Mouse (Mus musculus): ENCODE data around the gene Mpg. TPM values are rescaled to one million over a fixed set of nuclear protein-coding genes. Genes with fewer than 3 reads are reported as not detected.

Mpg gene
- polyA plus RNA-seq (2014; fragmentation: Nextera tagmentation; extraction: Ambion mirVana): 29.6 and 30.9 TPM in 2 replicates

DNA sequence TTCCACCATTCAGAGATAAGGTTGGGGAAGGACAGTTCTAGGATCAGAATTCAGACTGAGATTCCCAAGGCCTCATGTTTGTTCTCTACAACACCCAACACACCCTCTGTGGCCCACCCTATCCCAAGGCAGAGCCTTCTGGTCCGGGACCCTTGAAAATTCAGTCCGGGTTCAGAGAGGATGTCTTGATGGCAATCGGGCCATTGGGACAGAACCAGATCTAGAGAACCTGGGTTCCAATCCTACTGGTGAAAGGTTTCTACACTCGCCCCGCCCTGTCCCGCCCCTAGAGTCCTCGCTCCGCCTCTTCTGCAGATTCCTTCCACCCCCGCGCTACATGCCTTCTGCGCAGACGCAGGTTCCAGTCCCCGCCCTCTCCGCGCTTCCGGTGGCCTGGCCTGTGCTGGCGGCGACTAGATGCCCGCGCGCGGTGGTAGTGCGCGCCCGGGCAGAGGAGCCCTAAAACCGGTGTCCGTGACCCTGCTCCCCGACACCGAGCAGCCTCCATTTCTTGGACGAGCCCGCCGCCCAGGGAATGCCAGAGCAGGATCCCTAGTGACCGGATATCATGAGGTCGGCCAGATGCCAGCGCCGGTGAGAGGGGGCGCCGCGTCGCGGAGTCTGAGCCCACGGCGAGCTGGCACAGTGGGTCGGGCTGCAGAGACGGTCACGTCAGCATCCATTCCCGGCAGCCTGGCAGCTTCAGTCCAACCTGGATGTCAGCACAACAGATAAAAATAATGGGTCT, at the start of gene Mpg:
TSS of gene Mpg (plus strand) at position 382 of the 748 bp plus-strand sequence.
- Histone ChIP-seq H3K9me3 (replicated peaks; ENCODE audit: control insufficient read depth, low read length) (no peaks in the 10 kb centered on the region), H3K4me3 (ENCODE audit: low read depth, low read length) (peak within 1 kb of the TSS; percentile 68), H3K4me1 (ENCODE audit: control insufficient read depth, insufficient read depth, low read length) (peaks cover 9% of the 10 kb centered on the region; the same call in 1 of the 2 replicates), H3K27me3 (ENCODE audit: control insufficient read depth, insufficient read depth, low read length) (no peaks in the 10 kb centered on the region), H3K9ac (replicated peaks; ENCODE audit: low read length) (peak within 1 kb of the TSS; percentile 78), H3K36me3 (replicated peaks; ENCODE audit: control insufficient read depth, insufficient read depth, low read depth, low read length) (peaks cover 2% of the 10 kb centered on the region; the same call in 1 of the 2 replicates), H3K27ac (replicated peaks; ENCODE audit: low read depth, low read length) (0 out of 2 replicates have a peak within 1 kb of the TSS, but pooled peaks have one; percentile 54), H3K4me2 (ENCODE audit: low read depth, low read length) (peak within 1 kb of the TSS; percentile 82)
- DNase-seq (ENCODE audit: low spot score) (peak; percentile 88), ATAC-seq (replicated peaks; ENCODE audit: insufficient number of reproducible peaks, low FRiP score, low TSS enrichment, low read depth) (peak; percentile 63)
- WGBS: 3% methylated on average over 47 of the region's 47 CpGs

DNA sequence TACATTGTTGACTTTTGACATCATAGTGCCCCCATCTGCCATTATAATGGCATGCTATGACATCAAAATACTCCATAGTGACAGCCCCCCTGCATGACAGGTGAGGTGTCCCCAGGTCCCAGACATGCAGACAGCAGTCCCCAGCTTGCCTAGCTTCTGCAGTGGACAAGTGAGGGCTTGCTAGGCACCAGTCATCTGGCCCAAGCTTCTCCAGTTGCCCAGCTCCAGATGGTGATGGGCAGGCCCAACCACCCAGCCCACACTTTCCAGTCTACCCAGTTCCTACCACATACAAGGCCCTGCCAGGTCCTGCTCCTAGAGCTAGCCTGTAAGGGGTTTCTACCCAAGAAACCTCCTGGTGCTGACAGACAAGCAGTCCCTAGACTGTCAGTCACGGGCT, 47.8 kb upstream of the Mpg start:
- DNase-seq (ENCODE audit: low spot score) (no peak), ATAC-seq (replicated peaks; ENCODE audit: insufficient number of reproducible peaks, low FRiP score, low TSS enrichment, low read depth) (no peak)
- H3K4me1 ChIP-seq (ENCODE audit: control insufficient read depth, insufficient read depth, low read length): no peaks in the 10 kb centered on the region
- H3K9me3 ChIP-seq (replicated peaks; ENCODE audit: control insufficient read depth, low read length): no peaks in the 10 kb centered on the region
- no peak overlapping the region for H3K9ac ChIP-seq (replicated peaks; ENCODE audit: low read length)
- no peak overlapping the region for H3K27ac ChIP-seq (replicated peaks; ENCODE audit: low read depth, low read length)
- WGBS: 70% methylated on average over 1 of the region's 1 CpGs
- H3K27me3 ChIP-seq (ENCODE audit: control insufficient read depth, insufficient read depth, low read length): no peaks in the 10 kb centered on the region
- H3K4me2 ChIP-seq (ENCODE audit: low read depth, low read length): no peak overlapping the region
- no peak overlapping the region for H3K4me3 ChIP-seq (ENCODE audit: low read depth, low read length)
- no peaks in the 10 kb centered on the region for H3K36me3 ChIP-seq (replicated peaks; ENCODE audit: control insufficient read depth, insufficient read depth, low read depth, low read length)

- WGBS: 73% methylated on average over 4 of the region's 4 CpGs
- ATAC-seq (replicated peaks; ENCODE audit: insufficient number of reproducible peaks, low FRiP score, low TSS enrichment, low read depth): no peak
- H3K4me1 ChIP-seq (ENCODE audit: control insufficient read depth, insufficient read depth, low read length): no peaks in the 10 kb centered on the region
- H3K4me2 ChIP-seq (ENCODE audit: low read depth, low read length): no peak overlapping the region
- H3K36me3 ChIP-seq (replicated peaks; ENCODE audit: control insufficient read depth, insufficient read depth, low read depth, low read length): no peaks in the 10 kb centered on the region
- H3K4me3 ChIP-seq (ENCODE audit: low read depth, low read length): no peak overlapping the region
- H3K27ac ChIP-seq (replicated peaks; ENCODE audit: low read depth, low read length): no peak overlapping the region
- H3K9ac ChIP-seq (replicated peaks; ENCODE audit: low read length): no peak overlapping the region
- no peaks in the 10 kb centered on the region for H3K9me3 ChIP-seq (replicated peaks; ENCODE audit: control insufficient read depth, low read length)
- DNase-seq (ENCODE audit: low spot score): no peak
- no peaks in the 10 kb centered on the region for H3K27me3 ChIP-seq (ENCODE audit: control insufficient read depth, insufficient read depth, low read length)
These were observed 45.1 kb upstream of the Mpg start for GRCm38 (mm10) chr11:32181246-32181645.

- H3K4me3 ChIP-seq (ENCODE audit: low read depth, low read length): no peak overlapping the region
- no peaks in the 10 kb centered on the region for H3K4me1 ChIP-seq (ENCODE audit: control insufficient read depth, insufficient read depth, low read length)
- H3K9me3 ChIP-seq (replicated peaks; ENCODE audit: control insufficient read depth, low read length): no peaks in the 10 kb centered on the region
- no peaks in the 10 kb centered on the region for H3K36me3 ChIP-seq (replicated peaks; ENCODE audit: control insufficient read depth, insufficient read depth, low read depth, low read length)
- H3K9ac ChIP-seq (replicated peaks; ENCODE audit: low read length): no peak overlapping the region
- no peak overlapping the region for H3K4me2 ChIP-seq (ENCODE audit: low read depth, low read length)
- DNase-seq (ENCODE audit: low spot score): peak; percentile 78
- ATAC-seq (replicated peaks; ENCODE audit: insufficient number of reproducible peaks, low FRiP score, low TSS enrichment, low read depth): no peak
- WGBS: 48% methylated on average over 25 of the region's 25 CpGs
- no peaks in the 10 kb centered on the region for H3K27me3 ChIP-seq (ENCODE audit: control insufficient read depth, insufficient read depth, low read length)
- no peak overlapping the region for H3K27ac ChIP-seq (replicated peaks; ENCODE audit: low read depth, low read length)
These were observed 44.1 kb upstream of the Mpg start for GRCm38 (mm10) chr11:32181973-32182868.

DNA sequence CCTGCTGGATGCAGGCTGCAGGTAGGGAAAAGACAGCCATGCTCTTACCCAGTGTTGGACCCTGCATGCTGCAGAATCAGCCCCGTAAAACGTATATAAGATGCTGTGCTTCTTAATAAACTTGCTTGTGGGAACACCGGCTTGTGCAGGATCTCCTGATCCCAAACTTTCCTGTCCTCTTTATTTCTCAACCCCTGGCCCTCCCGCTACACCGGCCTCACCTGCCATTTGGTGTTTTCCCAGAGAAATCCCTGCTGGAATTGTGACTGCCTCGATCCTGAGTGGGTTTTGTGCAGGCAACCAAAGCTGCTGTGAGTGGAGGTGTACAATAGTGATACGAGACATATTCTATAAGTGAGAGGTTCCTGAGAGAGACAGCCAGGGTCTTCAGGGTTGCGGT, 41.8 kb upstream of the Mpg start:
- Histone ChIP-seq H3K4me2 (ENCODE audit: low read depth, low read length) (no peak overlapping the region), H3K9ac (replicated peaks; ENCODE audit: low read length) (no peak overlapping the region), H3K4me1 (ENCODE audit: control insufficient read depth, insufficient read depth, low read length) (no peaks in the 10 kb centered on the region), H3K36me3 (replicated peaks; ENCODE audit: control insufficient read depth, insufficient read depth, low read depth, low read length) (no peaks in the 10 kb centered on the region), H3K27me3 (ENCODE audit: control insufficient read depth, insufficient read depth, low read length) (no peaks in the 10 kb centered on the region), H3K4me3 (ENCODE audit: low read depth, low read length) (no peak overlapping the region), H3K9me3 (replicated peaks; ENCODE audit: control insufficient read depth, low read length) (no peaks in the 10 kb centered on the region), H3K27ac (replicated peaks; ENCODE audit: low read depth, low read length) (no peak overlapping the region)
- ATAC-seq (replicated peaks; ENCODE audit: insufficient number of reproducible peaks, low FRiP score, low TSS enrichment, low read depth) (no peak), DNase-seq (ENCODE audit: low spot score) (no peak)
- WGBS: 87% methylated on average over 8 of the region's 8 CpGs

DNA sequence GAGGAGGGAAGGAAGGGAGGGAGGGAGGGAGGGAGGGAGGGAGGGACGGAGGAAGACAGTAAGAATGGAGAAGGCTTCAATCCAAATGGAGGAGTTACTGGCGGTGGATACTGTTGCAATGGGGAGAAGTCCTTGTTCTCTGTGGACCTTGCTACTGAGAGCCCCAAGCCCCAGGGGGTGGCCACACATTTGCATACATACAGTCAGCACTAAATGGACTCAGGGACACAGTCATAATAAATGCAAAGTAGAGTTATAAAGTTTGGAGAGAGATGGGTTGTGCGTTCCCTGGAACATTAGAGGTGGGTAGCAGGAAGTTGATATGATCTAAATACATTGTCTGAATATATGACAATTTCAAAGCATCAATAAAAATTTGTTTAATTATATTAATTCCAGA, 40.3 kb upstream of the Mpg start:
- Histone ChIP-seq H3K4me2 (ENCODE audit: low read depth, low read length) (no peak overlapping the region), H3K9ac (replicated peaks; ENCODE audit: low read length) (no peak overlapping the region), H3K4me3 (ENCODE audit: low read depth, low read length) (no peak overlapping the region), H3K27me3 (ENCODE audit: control insufficient read depth, insufficient read depth, low read length) (no peaks in the 10 kb centered on the region), H3K36me3 (replicated peaks; ENCODE audit: control insufficient read depth, insufficient read depth, low read depth, low read length) (no peaks in the 10 kb centered on the region), H3K9me3 (replicated peaks; ENCODE audit: control insufficient read depth, low read length) (no peaks in the 10 kb centered on the region), H3K4me1 (ENCODE audit: control insufficient read depth, insufficient read depth, low read length) (no peaks in the 10 kb centered on the region), H3K27ac (replicated peaks; ENCODE audit: low read depth, low read length) (no peak overlapping the region)
- DNase-seq (ENCODE audit: low spot score) (no peak), ATAC-seq (replicated peaks; ENCODE audit: insufficient number of reproducible peaks, low FRiP score, low TSS enrichment, low read depth) (no peak)
- WGBS: 79% methylated on average over 3 of the region's 3 CpGs

GRCm38 (mm10) chr11:32187256-32187655, 39.0 kb upstream of the Mpg start:
- Histone ChIP-seq H3K9me3 (replicated peaks; ENCODE audit: control insufficient read depth, low read length) (no peaks in the 10 kb centered on the region), H3K4me2 (ENCODE audit: low read depth, low read length) (no peak overlapping the region), H3K4me1 (ENCODE audit: control insufficient read depth, insufficient read depth, low read length) (no peaks in the 10 kb centered on the region), H3K27me3 (ENCODE audit: control insufficient read depth, insufficient read depth, low read length) (no peaks in the 10 kb centered on the region), H3K9ac (replicated peaks; ENCODE audit: low read length) (no peak overlapping the region), H3K36me3 (replicated peaks; ENCODE audit: control insufficient read depth, insufficient read depth, low read depth, low read length) (no peaks in the 10 kb centered on the region), H3K27ac (replicated peaks; ENCODE audit: low read depth, low read length) (no peak overlapping the region), H3K4me3 (ENCODE audit: low read depth, low read length) (no peak overlapping the region)
- WGBS: 88% methylated on average over 4 of the region's 4 CpGs
- ATAC-seq (replicated peaks; ENCODE audit: insufficient number of reproducible peaks, low FRiP score, low TSS enrichment, low read depth) (no peak), DNase-seq (ENCODE audit: low spot score) (no peak)

DNA sequence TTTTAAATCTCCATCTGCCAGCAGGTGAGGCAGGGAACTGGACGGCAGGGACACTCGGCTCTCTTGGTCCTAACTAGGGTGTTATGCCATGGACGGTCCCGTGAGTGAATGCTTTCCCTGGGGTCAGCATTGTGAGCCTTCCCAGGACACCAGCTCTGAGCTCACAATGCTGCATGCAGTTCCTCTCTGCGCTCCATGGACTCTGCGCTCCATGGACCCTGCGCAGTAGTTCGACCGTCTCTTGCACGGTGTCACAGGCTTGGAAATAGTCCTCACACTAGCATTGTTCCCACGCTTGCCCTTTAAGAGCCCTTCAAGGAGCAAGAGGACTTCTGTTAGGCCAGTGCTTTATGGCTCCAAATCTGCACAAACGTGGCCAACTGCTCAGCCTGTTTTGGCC, 37.4 kb upstream of the Mpg start:
- no peak overlapping the region for H3K27ac ChIP-seq (replicated peaks; ENCODE audit: low read depth, low read length)
- 83% methylated on average over 12 of the region's 12 CpGs for WGBS
- ATAC-seq (replicated peaks; ENCODE audit: insufficient number of reproducible peaks, low FRiP score, low TSS enrichment, low read depth) (no peak), DNase-seq (ENCODE audit: low spot score) (no peak)
- H3K4me3 ChIP-seq (ENCODE audit: low read depth, low read length): no peak overlapping the region
- H3K4me1 ChIP-seq (ENCODE audit: control insufficient read depth, insufficient read depth, low read length): no peaks in the 10 kb centered on the region; the same call in 1 of the 2 replicates
- no peak overlapping the region for H3K9ac ChIP-seq (replicated peaks; ENCODE audit: low read length)
- H3K4me2 ChIP-seq (ENCODE audit: low read depth, low read length): no peak overlapping the region
- no peaks in the 10 kb centered on the region for H3K9me3 ChIP-seq (replicated peaks; ENCODE audit: control insufficient read depth, low read length)
- no peaks in the 10 kb centered on the region for H3K27me3 ChIP-seq (ENCODE audit: control insufficient read depth, insufficient read depth, low read length)
- H3K36me3 ChIP-seq (replicated peaks; ENCODE audit: control insufficient read depth, insufficient read depth, low read depth, low read length): no peaks in the 10 kb centered on the region
